Mouse (Mus musculus) CH12.LX (cell line): Measurements from ENCODE around the gene Endou.

Source experiments
- CHD2 ChIP-seq: IDR thresholded peaks from 2 replicates; pipeline ENCODE4 v1.6.1; 2011; ENCODE audit warnings: low read length, improper control_type of control experiment
- CTCF ChIP-seq, 2 experiments: IDR thresholded peaks in 1 of 2; conservative IDR thresholded peaks in 1 of 2; 2 replicates each; pipeline ENCODE4 v1.5.1; 2011 to 2012; ENCODE audit warnings: low read depth in 2 of 2, low read length in 2 of 2, improper control_type of control experiment in 1 of 2, inconsistent platforms in 1 of 2, mild to moderate bottlenecking in 1 of 2, moderate library complexity in 1 of 2
- E2F4 ChIP-seq: IDR thresholded peaks from 2 replicates; pipeline ENCODE4 v1.6.1; 2011; ENCODE audit warnings: low read depth, low read length, improper control_type of control experiment; ENCODE audit not compliant: insufficient replicate concordance
- EP300 ChIP-seq: IDR thresholded peaks from 2 replicates; pipeline ENCODE4 v1.6.1; 2011; ENCODE audit warnings: low read length, improper control_type of control experiment
- HCFC1 ChIP-seq: IDR thresholded peaks from 2 replicates; pipeline ENCODE4 v1.6.1; 2012; ENCODE audit warnings: low read depth, mild to moderate bottlenecking, inconsistent platforms, low read length, improper control_type of control experiment
- KAT2A ChIP-seq: IDR thresholded peaks from 2 replicates; pipeline ENCODE4 v1.6.1; 2012; ENCODE audit warnings: low read length, improper control_type of control experiment, inconsistent platforms; ENCODE audit not compliant: insufficient replicate concordance
- NELFE ChIP-seq: IDR thresholded peaks from 2 replicates; pipeline ENCODE4 v1.6.1; 2011; ENCODE audit warnings: low read depth, low read length, improper control_type of control experiment
- NRF1 ChIP-seq: IDR thresholded peaks from 2 replicates; pipeline ENCODE4 v1.6.1; 2014; ENCODE audit warnings: low read depth, mild to moderate bottlenecking, inconsistent platforms, low read length, improper control_type of control experiment, moderate library complexity
- POLR2A ChIP-seq: IDR thresholded peaks from 2 replicates; pipeline ENCODE4 v1.6.1; 2011; ENCODE audit warnings: low read depth, mild to moderate bottlenecking, improper control_type of control experiment, low read length
- SIN3A ChIP-seq: IDR thresholded peaks from 2 replicates; pipeline ENCODE4 v1.6.1; 2012; ENCODE audit warnings: low read length, improper control_type of control experiment, inconsistent platforms
- USF1 ChIP-seq: IDR thresholded peaks from 2 replicates; pipeline ENCODE4 v1.6.1; 2014; ENCODE audit warnings: low read depth, mild to moderate bottlenecking, inconsistent platforms, low read length, improper control_type of control experiment
- USF2 ChIP-seq: conservative IDR thresholded peaks from 2 replicates; pipeline ENCODE4 v1.6.1; 2011; ENCODE audit warnings: low read depth, low read length, improper control_type of control experiment
- ZC3H11A ChIP-seq: IDR thresholded peaks from 2 replicates; pipeline ENCODE4 v1.6.1; 2012; ENCODE audit warnings: low read depth, mild to moderate bottlenecking, inconsistent platforms, low read length, improper control_type of control experiment

GRCm38 (mm10) chr15:97731988-97732387 is 849 bp upstream of the Endou start:
- TF ChIP-seq NELFE, result no peak
- TF ChIP-seq EP300, result no peak
- TF ChIP-seq CTCF (conservative IDR thresholded peaks at IDR 0.05 in 1 of 2, IDR thresholded peaks at IDR 0.05 in 1 of 2; ENCODE audit: low read depth in 2 of 2, low read length in 2 of 2), result no peak
- TF ChIP-seq E2F4, result no peak
- no peak for TF ChIP-seq POLR2A
- no peak for TF ChIP-seq CHD2
- TF ChIP-seq SIN3A, result no peak
- TF ChIP-seq KAT2A, result no peak
- no peak for TF ChIP-seq USF1
- no peak for TF ChIP-seq HCFC1
- TF ChIP-seq ZC3H11A, result no peak
- TF ChIP-seq USF2, result no peak
- TF ChIP-seq NRF1, result no peak
